Mouse (Mus musculus): Measurements from ENCODE around the gene Sema4g.
"Not testable (repeated sequence)": the region's sequence is repeated elsewhere in the genome, so short reads cannot be mapped to it uniquely, and the experiment has no call there.

Gene Sema4g

DNA sequence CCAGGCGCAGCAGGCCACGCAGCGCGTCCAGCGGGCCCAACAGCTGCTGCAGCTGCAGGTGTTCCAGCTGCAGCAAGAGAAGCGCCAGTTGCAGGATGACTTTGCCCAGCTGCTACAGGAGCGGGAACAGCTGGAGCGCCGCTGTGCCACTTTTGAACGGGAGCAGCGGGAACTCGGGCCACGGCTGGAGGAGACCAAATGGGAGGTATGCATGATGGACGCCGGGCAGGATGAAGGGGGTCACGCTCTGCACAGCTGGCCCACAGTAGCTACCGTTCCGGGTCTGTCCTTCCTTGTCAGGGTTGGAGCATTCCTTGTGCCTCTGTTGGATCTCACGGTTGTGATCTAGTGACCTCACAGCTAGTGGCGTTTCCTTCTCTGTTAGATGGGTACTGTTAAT is 35.9 kb downstream of the Sema4g start:
- DNase-seq (ENCODE audit: low spot score): no peak

DNA sequence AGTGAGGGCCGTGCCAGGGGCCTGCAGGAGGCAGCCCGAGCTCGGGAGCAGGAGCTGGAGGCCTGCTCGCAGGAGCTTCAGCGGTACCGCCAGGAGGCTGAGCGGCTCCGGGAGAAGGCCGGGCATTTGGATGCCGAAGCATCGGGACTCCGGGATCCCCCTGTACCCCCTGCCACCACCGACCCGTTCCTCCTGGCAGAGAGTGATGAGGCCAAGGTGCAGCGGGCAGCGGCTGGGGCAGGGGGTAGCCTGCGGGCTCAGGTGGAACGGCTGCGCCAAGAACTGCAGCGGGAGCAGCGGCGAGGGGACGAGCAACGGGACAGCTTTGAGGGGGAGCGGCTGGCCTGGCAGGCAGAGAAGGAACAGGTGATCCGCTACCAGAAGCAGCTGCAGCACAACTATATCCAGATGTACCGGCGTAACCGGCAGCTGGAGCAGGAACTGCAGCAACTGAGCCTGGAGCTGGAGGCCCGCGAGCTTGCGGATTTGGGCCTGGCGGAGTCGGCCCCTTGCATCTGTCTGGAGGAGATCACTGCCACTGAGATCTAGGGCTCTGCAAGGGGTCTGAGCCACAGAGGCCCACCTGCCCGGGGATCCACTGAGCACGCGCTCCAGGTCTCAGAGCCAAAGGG is 37.2 kb downstream of the Sema4g start:
- no peak for DNase-seq (ENCODE audit: low spot score)

DNA sequence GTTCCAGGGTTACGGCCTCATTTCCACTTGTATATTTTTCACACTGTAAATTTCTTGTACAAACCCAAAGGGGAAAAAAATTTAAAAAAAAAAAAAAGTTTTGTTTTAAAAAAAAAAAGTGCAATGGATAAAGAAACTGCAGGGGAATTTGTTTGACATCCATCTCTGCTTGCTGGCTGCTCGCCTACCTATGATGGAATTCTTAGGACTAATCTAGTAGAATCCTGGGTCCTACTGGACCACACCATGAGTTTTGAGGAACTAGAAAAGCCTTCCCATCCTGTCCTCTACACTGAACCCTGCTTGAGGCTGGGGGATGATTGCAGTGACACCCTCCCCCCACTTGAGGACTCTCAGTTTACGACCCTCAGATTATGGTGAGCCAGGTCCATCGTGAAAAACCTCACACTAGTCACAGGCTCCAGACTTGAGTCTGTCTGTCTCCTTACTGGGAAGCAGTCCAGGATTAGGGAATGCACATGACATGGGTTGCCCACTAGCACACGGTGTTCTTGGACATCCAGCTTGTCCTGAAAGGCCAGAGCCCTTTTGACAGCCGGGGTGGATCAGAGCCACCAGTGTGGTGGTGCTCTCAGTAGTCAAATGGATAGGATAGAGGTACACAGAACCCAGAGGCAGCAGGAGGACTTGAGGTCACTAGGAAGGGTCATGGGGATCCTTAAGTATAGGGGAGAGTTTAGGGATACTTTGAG is 38.2 kb downstream of the Sema4g start:
- no peak for DNase-seq (ENCODE audit: low spot score)

DNA sequence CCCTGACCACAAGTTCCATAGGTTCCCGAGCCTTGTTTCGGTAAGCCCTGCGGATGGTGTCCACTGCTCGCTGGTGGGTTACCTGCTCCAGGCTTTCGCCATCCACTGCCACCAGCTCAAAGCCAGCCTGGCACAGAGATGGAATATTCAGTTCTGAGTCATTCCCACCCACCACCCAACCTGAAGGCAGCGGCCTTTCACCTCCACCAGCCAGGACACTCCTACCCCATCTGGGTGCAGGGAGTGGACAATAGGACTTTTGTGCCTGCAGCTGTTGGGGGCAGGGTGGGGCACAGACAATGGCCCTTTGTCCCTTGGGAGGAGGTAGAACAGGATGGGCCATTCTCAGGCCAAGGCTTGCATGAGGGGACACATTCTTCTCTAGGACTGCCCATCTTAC is 38.9 kb downstream of the Sema4g start:
- peak; percentile 44 for DNase-seq (ENCODE audit: low spot score)

DNA sequence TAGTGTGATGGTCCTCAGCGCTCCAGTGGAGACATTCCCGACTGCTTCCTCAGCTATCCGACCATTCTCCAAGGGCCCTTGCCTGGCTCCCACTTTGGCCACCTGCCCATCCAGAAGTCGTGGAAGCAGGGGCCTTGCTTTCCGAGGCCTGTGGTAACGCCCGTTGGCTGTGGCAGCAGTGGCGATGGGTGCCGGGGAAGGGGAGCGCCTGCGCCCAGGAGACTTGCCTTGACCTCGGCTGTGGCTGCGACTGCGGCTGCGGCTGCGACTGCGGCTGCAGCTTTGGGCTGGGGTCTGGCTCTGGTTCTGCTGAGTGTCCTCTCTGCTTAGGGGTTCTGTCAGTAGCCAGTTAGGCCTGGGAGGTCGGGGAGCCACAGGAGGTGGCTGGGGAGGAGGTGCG is 39.8 kb downstream of the Sema4g start:
- DNase-seq (ENCODE audit: low spot score): no peak

DNA sequence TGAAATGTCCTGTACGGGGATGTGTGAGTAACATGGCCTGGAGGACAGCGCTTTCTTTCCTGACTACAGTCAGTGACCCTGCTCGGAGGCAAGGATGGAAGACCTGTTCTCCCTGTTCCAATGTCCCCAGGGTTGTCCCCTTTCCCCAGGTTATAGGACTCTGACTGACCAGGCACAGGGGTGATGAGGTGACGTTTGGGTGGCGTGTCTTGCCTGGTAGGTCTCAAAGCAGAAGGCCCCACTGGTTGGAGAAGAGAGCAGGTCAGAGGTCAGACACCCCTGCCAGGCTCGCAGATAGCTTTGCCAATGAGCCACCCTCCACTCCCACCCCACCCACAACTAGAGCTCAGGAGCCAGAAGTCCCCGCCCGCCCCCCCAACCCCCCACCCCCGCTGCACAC is 40.7 kb downstream of the Sema4g start:
- no peak for DNase-seq (ENCODE audit: low spot score)

DNA sequence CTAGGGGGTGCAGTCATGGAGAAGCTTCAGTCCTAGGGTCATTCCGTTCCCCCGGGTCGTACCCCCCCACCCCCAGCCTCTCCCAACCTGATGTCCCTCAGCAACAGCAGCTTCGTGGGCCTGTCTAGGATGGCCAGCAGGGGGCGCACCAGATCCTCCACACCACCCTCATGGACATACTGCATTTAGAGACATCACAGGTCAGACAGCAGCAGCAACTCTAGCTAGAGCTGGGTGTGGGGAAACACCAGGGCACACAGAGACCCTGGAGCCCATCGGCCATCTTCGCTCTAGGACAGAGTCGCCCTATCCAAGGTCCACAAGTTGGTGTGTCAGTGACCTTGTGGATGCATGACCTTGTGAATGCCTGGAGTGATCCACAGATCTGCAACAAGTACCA is 41.2 kb downstream of the Sema4g start:
- DNase-seq (ENCODE audit: low spot score): peak; percentile 84

DNA sequence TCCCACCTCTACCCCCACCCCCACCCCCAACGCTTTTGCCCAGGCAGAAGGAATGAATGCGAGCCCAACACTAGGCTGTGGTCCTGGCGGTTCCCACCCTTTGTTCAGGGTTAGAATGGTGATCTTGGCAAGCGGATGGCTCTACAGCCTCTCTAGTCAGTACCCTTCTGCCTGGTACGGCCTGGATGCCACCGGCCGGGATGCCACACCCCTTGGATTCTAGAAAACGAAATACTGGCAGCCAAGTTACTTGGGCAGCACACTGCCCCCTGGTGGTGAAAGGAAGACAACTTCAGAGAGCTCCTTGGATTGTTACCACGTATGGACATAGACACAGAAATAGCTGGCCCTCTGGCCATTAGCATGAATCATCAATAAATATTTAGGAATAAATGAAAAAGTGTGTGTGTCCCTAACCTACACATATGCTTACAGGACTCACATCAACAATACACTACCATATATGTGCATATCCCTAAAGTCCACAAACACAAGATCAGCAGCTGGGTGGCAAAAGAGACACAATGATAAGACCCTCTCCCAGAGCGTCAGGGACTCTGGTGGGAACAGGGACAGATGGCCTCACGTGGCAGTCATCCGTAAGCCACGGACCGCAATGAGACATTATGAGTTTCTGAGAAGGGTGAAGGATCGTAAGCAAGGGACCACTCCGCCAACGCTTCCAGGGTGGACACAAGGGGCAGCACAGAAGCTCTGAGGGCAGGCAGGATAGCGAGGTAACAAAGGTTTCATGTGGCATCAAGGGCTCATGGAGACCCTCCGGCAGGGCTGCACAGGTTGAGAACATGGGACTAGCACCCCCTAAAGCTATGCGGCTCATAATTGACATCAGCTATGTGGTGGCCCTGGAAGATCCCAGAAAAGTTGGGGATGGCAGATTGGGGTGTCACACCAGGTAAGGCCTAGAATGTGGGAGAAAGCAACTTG is 42.1 kb downstream of the Sema4g start:
- peak; percentile 95 for DNase-seq (ENCODE audit: low spot score)

DNA sequence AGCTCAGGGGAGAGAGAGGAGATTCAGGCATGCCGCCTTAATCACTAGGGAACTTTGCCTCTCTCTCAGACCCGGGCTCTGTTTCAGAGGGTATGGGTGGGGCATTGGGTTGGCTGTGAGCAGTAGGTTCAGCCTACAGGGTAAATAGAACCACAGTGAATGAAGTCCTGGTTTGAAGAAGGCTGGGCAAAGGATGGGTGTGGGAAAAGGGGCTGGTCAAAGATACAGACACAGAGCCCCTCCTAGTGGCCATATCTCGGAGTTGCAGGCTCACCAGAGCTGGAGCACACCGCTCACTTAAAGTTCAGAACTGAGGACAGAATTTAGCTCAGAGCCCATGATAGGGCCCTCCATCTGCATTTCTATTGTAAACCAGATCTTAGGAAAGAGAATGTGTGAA is 42.9 kb downstream of the Sema4g start:
- DNase-seq (ENCODE audit: low spot score): peak; percentile 93

DNA sequence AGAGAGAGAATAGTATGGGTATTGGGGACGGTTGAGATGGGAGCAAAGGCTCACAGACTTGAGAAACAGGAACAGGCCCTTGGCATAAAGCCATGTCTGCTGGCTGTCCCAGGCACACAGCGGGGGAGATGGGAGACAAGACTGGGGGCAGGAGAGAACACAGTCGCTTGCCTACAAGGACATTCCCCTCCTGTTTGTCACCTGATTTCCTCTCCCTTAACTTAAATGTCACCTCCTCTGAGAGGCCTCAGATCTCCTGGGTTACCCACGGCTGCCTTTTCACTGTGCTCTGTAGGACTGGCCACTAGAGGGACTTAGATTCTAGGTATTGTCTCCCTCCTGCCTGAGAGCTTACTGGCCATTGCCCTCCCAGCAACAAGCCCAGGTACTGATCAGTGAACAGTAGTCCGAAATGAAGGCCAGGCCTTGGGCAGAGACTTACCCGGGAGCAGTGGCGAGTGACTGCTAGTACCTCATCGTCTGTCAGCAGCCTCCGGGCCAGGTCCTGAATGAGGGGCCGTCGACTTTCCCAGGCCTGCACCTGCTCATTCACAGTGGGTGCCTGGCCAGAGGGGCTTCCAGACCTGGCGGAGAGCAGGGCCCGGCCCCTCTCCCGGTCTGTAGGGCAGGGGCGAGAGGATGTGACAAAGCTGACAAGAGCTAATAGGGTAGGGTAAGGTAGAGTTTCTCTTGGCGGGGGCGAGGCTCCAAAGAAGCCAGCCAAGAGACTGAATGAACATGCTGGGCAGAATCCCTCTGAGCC is 43.9 kb downstream of the Sema4g start:
- DNase-seq (ENCODE audit: low spot score): peak; percentile 48

DNA sequence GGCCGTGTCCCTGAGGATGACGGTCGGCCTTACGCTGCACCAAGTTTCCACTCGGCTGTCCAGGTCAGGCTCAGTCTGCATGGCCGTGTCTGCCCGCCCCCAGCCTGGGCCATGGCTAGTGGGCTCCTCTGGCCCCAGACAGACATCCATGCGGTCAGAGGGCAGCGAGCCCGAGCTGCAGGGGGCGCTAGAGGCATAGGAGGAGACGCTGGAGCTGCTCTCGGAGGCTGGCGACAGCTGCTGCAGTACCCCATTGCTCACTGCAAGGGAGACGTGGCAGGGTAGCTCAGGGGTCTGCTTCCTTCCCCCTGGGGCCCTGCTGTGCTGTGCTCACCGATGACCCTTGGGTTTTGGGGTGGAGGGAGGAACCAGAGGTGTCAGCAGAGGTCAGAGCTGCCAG is 48.0 kb downstream of the Sema4g start:
- DNase-seq (ENCODE audit: low spot score): peak; percentile 70

DNA sequence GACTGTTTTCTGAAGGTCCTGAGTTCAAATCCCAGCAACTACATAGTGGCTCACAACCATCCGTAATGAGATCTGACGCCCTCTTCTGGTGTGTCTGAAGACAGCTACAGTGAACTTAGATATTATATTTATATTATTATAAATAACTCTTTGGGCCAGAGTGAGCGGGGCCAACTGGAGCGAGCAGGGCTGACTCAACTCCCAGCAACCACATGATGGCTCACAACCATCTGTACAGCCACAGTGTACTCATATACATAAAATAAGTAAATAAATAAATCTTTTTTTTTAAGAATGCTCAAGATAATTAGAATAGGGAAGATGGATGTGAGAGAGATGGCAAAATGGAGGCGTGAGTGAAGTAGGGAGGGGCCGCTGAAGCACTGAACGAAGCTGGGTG is 49.3 kb downstream of the Sema4g start:
- DNase-seq (ENCODE audit: low spot score): not testable (repeated sequence)

DNA sequence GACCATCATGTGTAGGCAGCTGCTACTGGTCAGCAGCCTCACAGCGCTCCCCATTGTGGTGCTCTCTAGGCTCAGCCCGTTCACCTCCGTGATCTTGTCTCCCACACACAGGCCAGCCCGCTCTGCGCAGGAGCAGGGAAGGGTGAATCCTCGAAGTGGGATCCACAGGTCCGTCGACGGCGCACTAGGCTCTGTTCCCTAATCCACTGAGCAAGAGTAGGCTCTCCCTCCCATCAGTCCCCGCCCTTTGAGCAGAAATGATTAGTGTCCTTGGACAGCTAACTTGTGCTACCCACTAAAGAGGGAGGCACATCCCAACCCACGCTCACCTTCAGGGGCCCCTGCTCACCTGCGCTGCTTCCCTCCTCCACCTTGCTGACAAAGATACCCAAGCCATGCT is 51.3 kb downstream of the Sema4g start:
- DNase-seq (ENCODE audit: low spot score): no peak

DNA sequence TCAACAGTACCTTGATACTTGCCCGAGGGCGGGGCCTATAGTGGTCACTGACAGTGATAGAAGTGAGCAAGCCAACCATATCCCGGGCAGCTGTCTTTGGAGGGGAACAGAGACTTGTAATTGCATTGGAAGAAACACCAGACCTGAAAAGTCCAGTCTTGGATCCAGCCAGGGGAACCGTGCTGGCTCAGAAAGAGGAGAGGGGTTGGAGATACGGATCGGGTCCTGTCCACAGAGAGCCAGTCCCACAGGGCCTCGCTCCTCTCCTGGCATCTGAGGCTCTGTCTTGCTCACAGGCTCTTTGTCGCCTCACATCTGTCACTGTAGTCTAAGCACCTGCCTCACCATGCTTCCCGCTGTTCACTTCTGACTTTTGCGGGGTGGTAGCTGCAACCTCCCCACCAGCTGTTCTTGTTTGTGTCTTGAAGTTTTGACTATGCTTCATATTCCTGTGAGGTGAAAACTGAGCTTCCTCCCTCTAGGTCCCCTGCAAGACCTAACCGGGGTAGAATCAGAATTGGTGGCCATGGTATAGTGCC is 55.6 kb downstream of the Sema4g start:
- no peak for DNase-seq (ENCODE audit: low spot score)

DNA sequence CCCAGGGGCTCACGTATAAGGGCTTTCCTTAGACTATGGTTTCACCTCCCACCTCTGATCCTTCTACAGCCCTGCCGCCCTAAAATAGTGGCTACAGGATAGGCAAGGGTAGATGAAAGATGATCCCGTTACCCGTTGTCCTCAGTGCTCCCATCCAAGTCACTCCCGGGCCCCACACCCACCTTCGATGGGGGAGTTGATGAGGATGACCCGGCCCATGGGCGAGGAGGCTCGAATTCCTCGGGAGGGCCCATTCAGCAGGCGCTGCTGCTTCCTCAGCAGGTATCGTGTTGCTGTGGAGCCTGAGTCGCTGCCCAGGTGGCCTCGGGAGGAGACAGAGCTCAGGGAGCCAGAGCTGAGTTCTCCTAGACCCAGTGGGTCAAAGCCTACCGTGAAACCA is 56.3 kb downstream of the Sema4g start:
- no peak for DNase-seq (ENCODE audit: low spot score)

DNA sequence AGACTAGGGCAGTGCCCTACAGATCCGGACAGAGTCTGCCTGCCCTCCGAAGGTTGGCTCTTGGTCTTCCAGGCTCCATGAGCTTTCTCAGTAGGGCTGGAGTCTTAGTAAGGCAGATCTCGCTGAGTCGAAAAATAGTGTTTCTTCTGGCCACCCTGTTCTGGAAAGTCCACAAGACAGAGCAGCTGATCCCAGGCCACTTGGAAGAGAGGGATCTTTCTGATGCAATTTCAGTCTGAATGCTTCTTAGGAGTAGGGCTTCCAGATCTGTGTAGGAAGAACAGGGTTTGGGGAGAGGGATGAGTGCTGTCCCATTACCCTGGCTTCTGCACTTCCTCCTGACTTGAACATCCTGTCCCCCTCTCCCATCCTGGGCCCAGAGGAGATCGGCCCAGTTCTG is 56.8 kb downstream of the Sema4g start, which contains the start of gene Pdzd7:
Gene Pdzd7 (minus strand): TSS at position 67 of the 400 bp plus-strand sequence.
- DNase-seq (ENCODE audit: low spot score): no peak

DNA sequence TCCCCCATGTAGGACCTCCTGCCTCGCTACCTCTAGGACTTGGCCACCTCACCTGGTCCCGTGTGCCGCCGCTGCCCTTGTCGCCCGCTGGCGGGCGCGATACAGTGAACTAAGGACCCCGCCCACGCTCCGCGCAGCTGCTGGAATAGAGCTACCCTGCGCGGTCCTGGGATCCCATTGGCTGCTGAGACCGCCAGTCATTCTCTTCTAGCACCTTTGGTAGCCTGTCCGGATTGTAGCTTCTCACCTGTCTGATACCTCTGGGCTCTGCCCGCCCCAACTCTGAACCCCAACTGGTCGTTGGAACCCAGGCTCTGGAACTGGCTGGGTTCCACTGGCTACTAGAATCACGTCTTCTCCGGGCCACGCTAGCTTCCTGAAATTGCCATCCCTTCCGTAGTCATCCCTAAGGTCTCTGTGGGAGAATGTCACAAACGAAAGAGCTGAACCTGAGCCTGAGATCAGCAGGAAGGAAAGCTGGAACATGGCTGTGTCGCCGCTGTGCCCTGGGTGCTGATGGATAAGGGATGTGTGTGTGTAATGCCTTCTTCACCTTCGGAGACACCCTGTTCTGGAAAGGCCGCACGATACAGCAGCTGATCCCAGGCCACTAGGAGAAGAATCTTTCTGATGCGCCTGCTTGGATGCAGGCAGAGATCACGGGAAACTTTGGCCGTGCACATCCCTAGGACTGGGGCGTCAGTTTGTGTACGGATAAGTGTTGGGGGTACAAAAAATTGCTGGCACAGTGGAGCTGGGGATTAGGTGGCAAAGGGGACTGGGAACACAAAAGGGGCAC is 57.8 kb downstream of the Sema4g start:
- DNase-seq (ENCODE audit: low spot score): peak; percentile 87

DNA sequence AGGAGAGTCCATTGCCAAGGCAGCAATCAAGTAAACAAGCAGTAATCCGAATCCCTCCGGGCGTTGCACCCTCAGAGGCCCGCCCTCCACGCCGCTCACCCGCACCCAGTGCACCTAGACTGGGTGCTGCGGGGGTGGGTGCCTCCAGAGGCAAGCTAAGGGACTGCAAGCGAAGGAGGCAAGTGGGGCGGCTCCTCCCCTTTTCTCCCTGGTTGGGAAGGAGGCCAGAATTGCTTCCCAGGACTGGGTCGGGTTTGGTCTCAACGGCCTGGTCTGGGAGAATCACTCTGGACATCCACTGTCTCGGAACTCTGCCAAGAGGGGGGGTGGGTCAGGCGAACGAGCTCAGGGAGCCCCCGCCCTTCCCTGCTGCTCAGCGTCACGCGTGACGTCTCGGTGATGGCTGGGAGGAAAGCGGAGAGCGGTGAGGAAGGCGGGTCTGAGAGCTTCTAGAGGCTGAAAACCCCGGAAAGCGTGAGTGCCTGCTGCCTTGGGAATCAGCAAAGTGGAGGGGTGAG is 58.6 kb downstream of the Sema4g start, which contains the start of gene Sfxn3:
Gene Sfxn3 (plus strand): TSS at position 87 of the 518 bp plus-strand sequence.
- peak; percentile 85 for DNase-seq (ENCODE audit: low spot score)

DNA sequence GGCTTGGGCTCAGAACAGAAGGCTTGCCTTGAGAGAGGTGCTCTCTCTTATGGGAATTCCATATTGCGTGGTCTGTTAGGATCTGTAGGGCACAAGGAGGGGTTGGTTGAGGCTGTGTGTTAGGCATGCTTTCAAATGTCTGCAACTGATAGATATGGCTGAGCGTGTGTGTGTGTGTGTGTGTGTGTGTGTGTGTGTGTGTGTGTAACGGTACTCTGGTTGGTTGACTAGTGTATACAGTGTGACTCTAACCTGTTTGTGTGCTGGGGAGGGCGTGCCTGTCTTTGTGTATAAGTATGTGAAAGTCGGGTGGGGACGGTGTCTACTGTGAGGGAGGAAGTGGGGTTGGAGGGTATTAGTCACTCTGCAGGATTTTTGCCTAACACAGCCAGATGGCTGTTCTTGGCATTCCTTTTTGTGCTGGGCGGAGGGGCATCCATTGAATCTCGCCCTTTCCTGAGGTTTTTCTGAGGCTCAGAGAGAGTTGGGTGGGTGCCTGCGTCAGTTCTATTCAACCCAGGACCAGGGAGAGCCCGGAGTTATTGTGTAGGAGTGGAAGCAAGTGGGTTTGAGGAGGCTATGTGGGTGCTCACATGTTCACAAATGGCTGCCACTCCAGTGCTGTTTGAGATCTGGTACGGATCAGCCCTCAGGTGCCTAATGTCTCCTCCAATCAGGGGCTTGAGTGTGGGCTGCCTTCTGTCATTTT is 59.2 kb downstream of the Sema4g start:
- no peak for DNase-seq (ENCODE audit: low spot score)
